12 mouse cellular contexts compared by ENCODE assay signal in genomic region chr7:79524921-79525320, GRCm38 (mm10). TPM values are rescaled to one million over a fixed set of nuclear protein-coding genes. Genes with fewer than 3 reads are reported as not detected.
A peak's percentile ranks its signal among the peaks of the same experiment; 100 is the strongest.
DNase-seq lines count a peak whose midpoint lies in the region; ATAC-seq lines count a peak whose summit lies in the region.
"Had no signal": no experiment of that assay in that cellular context is flagged by ENCODE, and none has a peak within 500 bp of the region (broad histone marks: within the 10 kb centered on the region; RNA-seq: fewer than 3 reads in every experiment).

No protein-coding gene starts in this region.

- peaks cover 93% of the 10 kb centered on the region for H3K4me1 ChIP-seq in hindbrain, embryonic 13.5 days (replicated peaks)
- peaks cover 64% of the 10 kb centered on the region for H3K4me1 ChIP-seq in midbrain, embryonic 15.5 days
- no peaks in the 10 kb centered on the region for H3K4me1 ChIP-seq in liver, embryonic 11.5 days (replicated peaks; ENCODE audit: control insufficient read depth, insufficient read depth, low read length)

- peaks cover 34% of the 10 kb centered on the region for H3K36me3 ChIP-seq in hindbrain, embryonic 13.5 days
- H3K36me3 ChIP-seq in midbrain, embryonic 15.5 days (replicated peaks), result no peaks in the 10 kb centered on the region
- no peaks in the 10 kb centered on the region for H3K36me3 ChIP-seq in liver, embryonic 11.5 days (ENCODE audit: control insufficient read depth, insufficient read depth, low read length)

- DNase-seq in layer of hippocampus, adult 9-11 months, result peak; percentile 47
- DNase-seq in layer of hippocampus, postnatal 10 days (ENCODE audit: low spot score in 2 of 2), result no peak
- peak; percentile 79 to 89 for DNase-seq in right cerebral cortex, postnatal 36 days (ENCODE audit: low spot score in 2 of 2)
- no peak for DNase-seq in lung, postnatal 4 days
- DNase-seq in cerebellum, adult 9-10 months, result no peak
- no peak for DNase-seq in liver, embryonic 11.5 days (ENCODE audit: low spot score)
- DNase-seq: kidney, adult 2 months; lung, adult 2 months; thymus, postnatal 36 days had no signal

- H3K4me2 ChIP-seq in hindbrain, embryonic 13.5 days, result no peak overlapping the region
- no peak overlapping the region for H3K4me2 ChIP-seq in midbrain, embryonic 15.5 days
- H3K4me2 ChIP-seq in liver, embryonic 11.5 days, result no peak overlapping the region

- no peaks in the 10 kb centered on the region for H3K27me3 ChIP-seq in hindbrain, embryonic 13.5 days
- no peaks in the 10 kb centered on the region for H3K27me3 ChIP-seq in midbrain, embryonic 15.5 days (replicated peaks)
- H3K27me3 ChIP-seq in liver, embryonic 11.5 days (replicated peaks; ENCODE audit: control insufficient read depth, insufficient read depth, low read length), result peaks cover 84% of the 10 kb centered on the region

- no peak overlapping the region for H3K4me3 ChIP-seq in hindbrain, embryonic 13.5 days
- H3K4me3 ChIP-seq in midbrain, embryonic 15.5 days, result no peak overlapping the region
- H3K4me3 ChIP-seq in liver, embryonic 11.5 days (ENCODE audit: low read depth, low read length), result no peak overlapping the region
- H3K4me3 ChIP-seq: myocyte had no signal

- WGBS in hindbrain, embryonic 13.5 days, result 19% methylated on average over 10 of the region's 10 CpGs
- WGBS in midbrain, embryonic 15.5 days, result 35% methylated on average over 10 of the region's 10 CpGs
- 66% methylated on average over 10 of the region's 10 CpGs for WGBS in liver, embryonic 11.5 days

- peak overlapping the region; percentile 65 for H3K9ac ChIP-seq in hindbrain, embryonic 13.5 days
- H3K9ac ChIP-seq in midbrain, embryonic 15.5 days, result no peak overlapping the region
- H3K9ac ChIP-seq in liver, embryonic 11.5 days (ENCODE audit: low read depth, low read length), result no peak overlapping the region

- no peak for ATAC-seq in hindbrain, embryonic 13.5 days (ENCODE audit: low FRiP score)
- no peak for ATAC-seq in midbrain, embryonic 15.5 days (replicated peaks)
- no peak for ATAC-seq in liver, embryonic 11.5 days (replicated peaks; ENCODE audit: low FRiP score)

- peak overlapping the region; percentile 99 for H3K27ac ChIP-seq in hindbrain, embryonic 13.5 days
- H3K27ac ChIP-seq in midbrain, embryonic 15.5 days, result peak overlapping the region; percentile 82
- no peak overlapping the region for H3K27ac ChIP-seq in liver, embryonic 11.5 days (ENCODE audit: low read depth, low read length)

- H3K9me3 ChIP-seq in hindbrain, embryonic 13.5 days, result no peaks in the 10 kb centered on the region
- no peaks in the 10 kb centered on the region for H3K9me3 ChIP-seq in midbrain, embryonic 15.5 days
- no peaks in the 10 kb centered on the region for H3K9me3 ChIP-seq in liver, embryonic 11.5 days (ENCODE audit: control insufficient read depth, low read length)

RNA-seq across cellular contexts. Expression of gene Polg, which starts 58.8 kb away (rescaled TPM):
- 10 to 100 TPM; 83.3 to 96.9 TPM for total RNA-seq in layer of hippocampus, postnatal 10 days (2021)
- polyA plus RNA-seq in hindbrain, embryonic 13.5 days (2015; fragmentation: Nextera tagmentation; extraction: Ambion mirVana), result 21.9 and 22.5 TPM in 2 replicates
- 22.7 and 27.0 TPM in 2 replicates for polyA plus RNA-seq in midbrain, embryonic 15.5 days (2015; fragmentation: Nextera tagmentation; extraction: Ambion mirVana)
- 39.8 and 41.1 TPM in 2 replicates for polyA plus RNA-seq in liver, embryonic 11.5 days (2014; fragmentation: Nextera tagmentation; extraction: Ambion mirVana)

Comparison
In these comparisons a context has a peak if more than half of its experiments do, and no peak if none do; other contexts are left out.
1. DNase-seq: peak in layer of hippocampus, adult 9-11 months (single experiment) and right cerebral cortex, postnatal 36 days (2 of 2); none in layer of hippocampus, postnatal 10 days (0 of 2), lung, postnatal 4 days (0 of 2), cerebellum, adult 9-10 months (single experiment) and liver, embryonic 11.5 days (single experiment).